Mouse (Mus musculus) regulatory T cell (primary cell): ENCODE results near the gene Parp11.
"Not testable (repeated sequence)": the region's sequence is repeated elsewhere in the genome, so short reads cannot be mapped to it uniquely, and the experiment has no call there.

Experiments used
- in situ Hi-C: fragments of 300-600 bp; cut with MboI, MseI; formaldehyde crosslinking; loops from one replicate; pipeline ENCODE4 v1.15.1; 2025; ENCODE audit warnings: high pct_unique_total_duplicates

Gene Parp11

DNA sequence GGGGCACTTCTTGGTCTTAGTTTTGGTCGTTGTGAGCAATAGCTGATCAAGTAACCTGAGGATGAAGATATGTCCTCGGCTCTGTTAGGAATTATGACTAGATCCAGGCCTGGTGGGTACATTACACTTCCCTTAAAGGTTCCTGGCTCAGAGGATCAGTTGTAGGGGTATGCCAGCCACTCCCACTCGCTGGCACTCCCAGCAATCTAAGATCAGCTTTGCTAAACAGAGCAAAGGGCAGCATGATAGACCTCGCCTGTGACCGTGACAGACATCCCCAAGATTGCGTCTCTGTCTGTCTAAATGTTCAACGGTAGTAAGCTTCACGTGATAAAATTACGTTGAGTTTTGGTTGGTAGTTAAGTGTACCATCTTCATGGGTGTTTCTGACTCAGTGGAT is 47.7 kb downstream of the Parp11 start:
- in situ Hi-C loops = no loop called here

DNA sequence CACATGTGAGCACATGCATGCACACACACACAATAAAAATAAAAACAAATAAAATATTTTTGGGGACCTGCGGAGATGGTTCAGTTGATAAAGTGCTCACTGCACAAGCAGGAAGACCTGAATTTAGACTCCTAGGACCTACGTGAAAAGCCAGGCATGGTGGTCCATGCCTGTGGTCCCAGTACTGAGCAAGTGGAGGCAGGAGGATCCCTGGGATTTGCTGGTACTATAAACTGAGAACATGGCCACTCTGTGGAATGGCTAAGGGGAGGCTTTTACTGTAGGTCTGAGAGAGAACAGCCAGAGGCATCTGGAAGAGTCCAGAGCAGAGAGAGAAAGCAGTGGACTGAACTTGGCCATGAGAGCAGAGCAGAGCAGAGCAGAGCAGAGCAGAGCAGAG is 48.6 kb downstream of the Parp11 start:
- in situ Hi-C loops = no loop called here

DNA sequence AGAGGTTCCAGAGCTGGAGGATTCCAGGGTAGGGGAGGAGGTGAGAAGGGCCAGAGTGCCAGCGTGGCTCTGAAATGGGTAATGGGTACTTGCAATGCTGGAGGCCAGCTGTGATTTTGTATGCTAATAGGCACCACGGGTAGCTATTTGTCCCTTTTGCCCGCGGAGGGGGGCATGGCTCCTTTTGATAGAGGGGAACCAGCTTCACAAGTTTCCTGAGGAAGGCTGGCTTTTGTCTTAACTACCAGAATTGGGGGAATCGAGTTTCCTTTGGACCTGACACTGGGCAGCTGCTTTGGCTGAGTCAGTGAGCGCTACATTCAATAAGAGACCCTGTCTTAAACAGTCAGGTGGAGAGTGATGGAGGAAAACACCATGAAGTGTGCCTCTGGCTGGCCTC is 49.2 kb downstream of the Parp11 start:
- in situ Hi-C loops = no loop called here

DNA sequence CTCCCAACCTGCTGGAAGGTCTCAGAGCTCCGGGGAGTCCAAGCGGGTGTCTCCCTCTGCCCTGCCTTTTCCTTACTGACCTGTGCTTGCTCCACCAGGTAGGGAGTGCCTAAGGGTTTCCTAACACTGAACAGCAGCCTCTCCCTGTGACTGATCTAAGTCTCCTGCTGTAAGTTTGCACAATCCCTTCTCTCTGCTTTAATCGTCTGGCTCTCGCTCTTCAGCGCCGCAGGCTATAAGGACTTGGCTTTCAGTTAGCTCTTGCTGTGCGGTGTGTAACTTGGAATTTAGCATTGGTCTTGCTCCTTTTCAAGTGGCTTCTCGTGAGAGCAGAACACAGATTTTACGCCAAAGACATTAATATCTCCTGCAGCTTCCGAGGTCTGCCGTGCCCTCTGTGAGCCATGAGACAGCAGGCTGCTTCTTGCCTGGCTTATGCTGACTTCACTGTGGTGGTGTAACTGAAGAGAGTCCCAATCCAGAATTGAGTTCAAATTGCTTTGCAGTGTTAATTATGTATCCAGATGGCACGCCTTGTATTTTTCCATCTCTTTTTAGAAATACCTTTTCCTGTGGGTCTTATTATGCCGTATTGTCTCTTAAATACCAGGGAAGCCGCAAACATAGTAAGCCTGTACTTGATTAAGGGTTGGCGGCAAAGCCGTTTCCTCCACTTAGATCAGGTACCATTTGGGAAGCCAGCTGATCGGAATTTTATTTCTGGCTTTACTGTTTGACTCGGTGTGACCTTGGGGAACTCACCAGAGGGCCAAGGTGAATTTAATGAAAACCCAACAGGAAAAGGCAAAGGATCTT is 50.4 kb downstream of the Parp11 start:
- in situ Hi-C loops = no loop called here

DNA sequence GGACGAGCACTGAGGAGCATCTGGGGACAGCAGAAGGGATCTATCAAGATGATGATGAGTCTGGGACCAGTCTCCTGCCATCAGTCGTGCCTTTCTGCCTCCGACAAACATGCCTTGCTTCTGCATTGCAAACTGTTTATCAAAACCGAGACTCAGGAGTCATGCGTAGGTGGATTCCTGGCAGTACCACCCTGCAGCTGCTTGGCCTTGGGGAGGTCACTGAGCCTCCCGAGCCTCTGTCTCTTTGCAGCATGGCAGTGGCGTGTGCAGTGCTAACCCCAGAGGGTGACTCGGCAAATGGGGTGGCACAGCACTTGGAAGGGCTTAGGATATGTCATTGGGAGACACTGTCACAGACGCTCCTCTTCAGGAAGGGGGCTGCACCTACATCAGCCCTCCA is 53.5 kb downstream of the Parp11 start:
- in situ Hi-C loops = no loop called here

DNA sequence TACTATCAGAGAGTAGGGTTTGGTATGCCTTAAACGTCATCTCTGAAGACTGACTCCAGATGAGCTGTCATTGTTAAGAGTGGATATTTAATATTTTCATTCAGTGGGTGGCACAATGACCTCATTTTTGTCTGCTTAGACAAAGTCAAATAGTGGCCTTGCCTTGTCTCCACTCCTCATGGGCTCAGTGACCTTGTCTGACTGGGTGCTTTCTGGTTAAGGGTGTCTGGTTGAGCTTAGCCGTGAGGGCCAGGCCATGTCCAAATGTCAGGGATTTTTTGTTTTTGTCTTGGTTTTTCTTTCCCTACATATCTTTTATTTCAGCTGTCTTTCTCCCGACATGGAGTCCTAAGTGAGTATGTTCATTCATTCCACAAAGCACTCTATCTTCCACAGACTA is 54.2 kb downstream of the Parp11 start:
- in situ Hi-C loops = no loop called here

DNA sequence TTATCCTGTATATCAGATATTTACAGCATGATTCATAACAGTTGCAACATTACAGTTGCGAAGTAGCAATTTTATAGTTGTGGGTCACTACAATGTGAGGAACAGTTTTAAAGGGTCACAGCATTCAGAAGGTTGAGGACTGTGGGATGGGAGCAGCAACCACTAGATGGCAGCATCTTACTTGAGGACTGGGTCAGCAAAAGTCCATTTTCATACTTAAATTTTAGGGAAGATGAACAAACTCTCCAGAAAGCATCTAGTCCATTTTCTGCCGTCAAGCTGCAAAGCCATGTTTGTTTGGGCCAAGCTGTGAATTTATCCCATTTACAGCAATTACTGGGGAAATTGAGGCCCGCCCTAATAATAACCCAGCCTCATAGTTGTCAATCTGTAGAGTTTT is 55.9 kb downstream of the Parp11 start:
- in situ Hi-C loops = no loop called here

DNA sequence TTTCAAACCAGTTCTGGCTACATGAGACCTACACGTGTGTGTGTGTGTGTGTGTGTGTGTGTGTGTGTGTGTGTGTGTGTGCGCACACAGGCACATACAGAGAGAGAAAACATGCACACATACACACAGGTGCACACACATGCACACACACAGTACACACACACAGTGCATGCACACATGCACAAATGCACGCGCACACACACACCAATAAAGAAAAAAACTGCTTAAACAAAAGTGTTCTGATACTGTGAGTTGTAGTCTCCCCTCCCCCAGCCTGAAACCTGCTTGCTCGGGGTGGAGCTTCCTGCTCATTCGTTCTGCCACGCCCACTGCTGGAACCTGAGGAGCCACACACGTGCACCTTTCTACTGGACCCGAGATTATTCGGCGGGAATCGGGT is 67.1 kb downstream of the Parp11 start:
- in situ Hi-C loops = not testable (repeated sequence)

DNA sequence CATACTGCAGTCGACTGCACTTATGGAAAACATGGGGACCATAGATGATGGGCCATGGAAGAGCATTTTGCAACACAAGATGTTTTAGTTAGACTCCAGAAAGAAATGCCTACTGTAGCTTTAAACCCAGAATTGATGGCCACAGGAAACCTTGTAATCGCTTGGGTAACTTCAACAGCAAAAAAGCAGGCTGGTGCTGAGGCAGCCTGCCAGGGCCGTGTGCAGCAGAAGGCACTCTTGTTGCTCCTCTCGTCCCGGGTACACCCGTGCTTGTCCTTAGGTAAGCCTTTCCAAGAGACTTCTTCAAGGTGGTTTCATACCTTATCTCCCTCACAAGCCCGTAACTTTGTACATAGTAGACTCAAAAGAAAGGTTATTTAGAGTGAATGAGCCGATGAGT is 74.5 kb downstream of the Parp11 start:
- in situ Hi-C loops = no loop called here

DNA sequence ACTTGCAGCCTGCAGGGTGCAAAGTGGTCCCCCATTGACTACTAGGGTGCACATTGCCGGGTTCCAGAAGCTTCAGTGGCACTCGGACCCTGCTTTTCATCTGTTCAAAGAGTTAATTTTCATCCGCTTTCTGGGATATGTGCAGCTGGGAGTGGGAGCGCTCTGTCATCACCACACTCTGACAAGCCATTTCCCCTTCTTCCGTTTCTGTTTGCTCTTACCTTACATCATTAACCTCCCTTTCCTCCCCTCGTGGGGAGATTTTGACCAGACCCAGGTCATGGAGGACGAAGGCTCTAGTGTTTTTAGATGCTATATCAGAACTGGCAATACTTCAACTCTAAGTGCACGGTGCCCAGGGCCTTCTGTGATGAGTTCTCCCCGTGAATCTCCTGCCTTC is 75.7 kb downstream of the Parp11 start:
- in situ Hi-C loops = no loop called here

DNA sequence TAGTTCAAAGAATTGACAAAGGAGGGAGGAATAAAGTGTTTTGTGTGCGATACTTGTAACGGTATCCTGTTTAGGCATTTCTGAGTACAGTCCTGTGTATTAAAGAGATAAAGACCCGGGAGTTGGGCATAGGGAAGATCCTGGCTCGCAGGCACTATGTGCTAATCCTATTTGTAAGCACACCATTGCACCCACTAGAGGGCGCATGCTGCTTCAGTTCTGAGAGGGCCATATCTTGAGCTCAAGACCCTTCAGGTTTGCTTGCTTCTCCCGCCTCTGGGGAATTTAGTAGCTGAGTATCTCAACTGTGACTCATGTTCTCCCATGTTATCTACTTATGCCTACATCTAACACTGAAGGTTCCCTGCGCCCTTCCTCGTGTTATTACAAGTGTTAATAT is 77.8 kb downstream of the Parp11 start:
- in situ Hi-C loops = no loop called here

DNA sequence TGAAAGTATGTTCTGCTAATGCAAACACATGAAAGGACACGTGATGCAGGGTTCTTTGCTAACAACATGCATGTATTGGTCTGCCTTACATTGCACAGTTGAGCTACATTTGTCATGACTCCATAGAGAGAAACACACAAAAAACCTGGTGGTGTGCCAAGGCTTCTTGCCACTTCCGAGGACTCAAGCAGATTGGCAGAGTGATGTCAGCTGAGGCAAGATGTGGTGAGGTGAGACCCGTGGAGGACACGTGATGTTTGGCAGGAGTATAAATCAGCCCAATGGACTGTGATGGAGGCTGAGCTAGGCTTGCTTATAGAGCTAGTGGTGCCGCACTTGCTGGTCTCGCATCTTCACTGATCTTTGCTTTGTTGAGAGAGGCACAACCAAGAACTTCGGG is 82.0 kb downstream of the Parp11 start:
- in situ Hi-C loops = no loop called here

DNA sequence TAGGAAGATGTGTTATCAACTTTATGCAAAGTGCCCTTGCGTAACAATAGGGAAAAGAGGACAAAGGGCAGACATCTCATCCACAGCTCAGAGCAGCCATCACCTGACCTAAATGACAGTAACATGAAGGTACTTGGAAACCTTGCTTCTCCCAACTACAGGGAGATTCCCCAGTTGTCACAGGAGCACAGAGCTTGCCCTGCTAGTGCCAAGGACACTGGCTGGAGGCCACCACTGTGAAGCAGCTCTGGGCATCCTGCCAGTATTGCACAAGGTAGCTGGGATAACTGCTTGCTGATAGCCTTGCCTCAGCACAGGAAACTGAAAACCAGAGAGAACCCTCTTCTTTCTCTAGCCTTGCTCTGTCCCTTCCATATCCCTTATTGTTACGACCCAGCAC is 82.8 kb downstream of the Parp11 start:
- in situ Hi-C loops = no loop called here

DNA sequence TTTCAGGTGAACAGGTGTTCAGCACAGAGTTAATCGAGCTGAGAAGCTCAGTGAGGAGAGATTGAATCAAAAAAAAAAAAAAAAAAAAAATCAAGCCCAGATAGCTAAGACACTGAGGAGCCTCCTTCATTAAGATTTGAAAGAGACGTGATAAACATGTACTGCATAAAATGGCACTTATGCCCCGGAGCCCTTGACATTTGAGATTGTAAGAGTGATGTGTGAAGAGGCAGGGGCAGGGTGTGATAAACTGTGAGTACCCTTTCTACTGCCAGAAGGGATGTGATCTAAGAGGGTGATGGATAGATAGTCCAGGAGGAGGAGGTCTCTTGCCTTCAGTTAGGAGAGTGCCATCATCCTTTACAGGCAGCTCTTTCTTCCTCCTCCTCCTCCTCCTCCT is 83.6 kb downstream of the Parp11 start:
- in situ Hi-C loops = no loop called here

DNA sequence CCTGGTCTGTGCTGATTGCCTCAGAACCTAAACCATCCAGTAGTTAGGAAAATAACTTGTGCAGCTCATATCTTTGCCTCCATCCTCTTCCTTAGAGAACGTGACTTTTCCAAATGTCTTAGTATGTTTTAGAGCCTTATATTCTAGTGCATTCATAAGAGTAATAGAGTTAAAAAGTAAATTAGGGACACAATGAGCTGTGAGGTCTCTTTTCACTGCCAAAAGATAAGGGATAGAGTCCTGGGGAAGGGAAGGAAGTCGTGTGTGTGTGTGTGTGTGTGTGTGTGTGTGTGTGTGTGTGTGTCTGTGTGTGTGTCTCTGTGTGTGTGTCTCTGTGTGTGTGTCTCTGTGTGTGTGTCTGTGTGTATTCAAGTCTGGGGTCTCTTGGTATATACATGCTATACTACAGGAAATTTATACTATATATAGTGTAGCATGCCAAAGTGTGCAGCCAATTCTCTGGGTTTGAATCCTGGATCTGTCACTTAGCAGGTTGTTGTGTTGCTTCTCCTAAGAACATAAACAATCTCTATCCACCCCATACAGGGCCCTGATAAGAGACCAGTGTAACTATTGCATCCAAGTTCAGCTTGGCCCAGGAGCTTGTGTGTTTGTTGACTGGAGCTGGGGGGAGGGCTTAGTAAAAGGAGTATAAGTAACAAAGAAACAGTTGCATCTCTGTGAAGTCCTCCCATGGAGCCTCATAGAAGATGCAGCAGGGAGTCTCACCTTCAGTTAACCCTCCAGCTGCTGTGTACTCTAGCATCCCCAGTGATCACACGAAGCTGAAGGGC is 85.0 kb downstream of the Parp11 start:
- in situ Hi-C loops = no loop called here

DNA sequence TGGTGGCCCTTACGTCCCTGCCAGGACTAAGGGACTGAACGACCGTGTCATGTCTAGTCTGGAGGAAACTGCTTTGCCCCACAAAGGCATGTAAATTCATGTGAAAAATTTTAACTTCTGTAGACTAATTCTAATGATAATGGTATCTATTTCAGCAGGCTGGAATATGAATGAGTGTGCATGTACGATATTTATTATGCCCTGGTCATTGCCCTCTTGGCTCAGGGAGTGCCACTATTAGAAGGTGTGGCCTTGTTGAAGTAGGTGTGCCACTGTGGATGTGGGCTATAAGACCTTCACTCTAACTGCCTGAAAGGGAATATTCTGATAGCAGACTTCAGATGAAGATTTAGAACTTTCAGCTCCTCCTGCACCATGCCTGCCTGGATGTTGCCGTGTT is 85.7 kb downstream of the Parp11 start:
- in situ Hi-C loops = no loop called here

DNA sequence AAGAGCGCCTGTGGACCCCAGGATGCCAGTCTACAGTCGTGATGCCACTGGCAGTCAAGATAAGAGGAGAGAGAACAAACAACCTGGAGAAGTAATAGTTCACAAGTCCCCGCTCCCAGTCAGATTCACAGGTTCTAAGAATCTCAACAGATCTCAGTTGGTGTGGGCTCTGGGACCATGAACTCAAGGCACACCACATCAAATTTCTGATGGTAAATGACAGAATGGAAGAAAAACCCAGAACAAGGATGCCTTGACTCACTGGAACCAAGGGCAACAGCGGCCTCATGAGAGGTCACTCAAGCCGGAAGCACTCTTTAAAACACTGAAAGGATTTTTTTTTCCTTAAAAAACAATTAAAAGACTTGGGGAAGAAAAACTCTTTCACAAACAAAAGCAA is 87.1 kb downstream of the Parp11 start:
- in situ Hi-C loops = no loop called here

DNA sequence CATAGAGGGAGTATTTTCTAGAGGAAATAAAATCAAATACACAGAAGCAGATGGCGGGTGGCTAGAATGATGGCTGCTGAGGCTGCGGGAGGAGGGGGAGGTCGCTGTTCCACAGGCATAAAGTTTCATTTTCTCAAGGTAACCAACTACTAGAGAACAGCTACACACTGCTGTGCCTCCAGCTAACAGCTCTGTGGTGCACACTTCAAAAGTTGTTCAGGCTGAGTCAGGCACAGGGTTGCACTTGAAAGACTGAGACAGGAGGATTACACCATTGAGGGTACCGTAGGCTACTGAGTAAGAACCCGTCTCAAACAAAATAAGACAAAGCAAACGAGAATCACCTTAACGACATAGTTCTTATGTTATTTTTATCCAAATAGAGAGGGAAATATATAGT is 90.4 kb downstream of the Parp11 start:
- in situ Hi-C loops = no loop called here

DNA sequence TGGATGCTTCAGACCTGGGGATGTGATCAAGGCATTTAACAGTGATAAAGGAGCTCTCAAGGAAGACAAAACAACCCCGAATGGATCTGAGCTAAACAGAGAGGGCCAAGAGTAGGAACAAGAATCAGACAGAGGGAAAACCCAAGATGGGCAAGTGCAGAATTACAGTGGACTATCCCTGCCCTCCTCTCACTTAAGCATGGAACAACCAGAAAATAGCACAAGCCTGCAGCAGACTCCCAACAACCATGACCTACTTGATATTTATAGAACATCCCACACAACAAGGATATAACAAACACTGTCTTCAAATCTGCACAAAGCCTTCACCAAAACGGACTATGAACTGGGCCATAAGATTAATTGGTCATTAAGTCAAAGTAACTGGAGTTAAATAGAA is 91.5 kb downstream of the Parp11 start:
- in situ Hi-C loops = no loop called here

DNA sequence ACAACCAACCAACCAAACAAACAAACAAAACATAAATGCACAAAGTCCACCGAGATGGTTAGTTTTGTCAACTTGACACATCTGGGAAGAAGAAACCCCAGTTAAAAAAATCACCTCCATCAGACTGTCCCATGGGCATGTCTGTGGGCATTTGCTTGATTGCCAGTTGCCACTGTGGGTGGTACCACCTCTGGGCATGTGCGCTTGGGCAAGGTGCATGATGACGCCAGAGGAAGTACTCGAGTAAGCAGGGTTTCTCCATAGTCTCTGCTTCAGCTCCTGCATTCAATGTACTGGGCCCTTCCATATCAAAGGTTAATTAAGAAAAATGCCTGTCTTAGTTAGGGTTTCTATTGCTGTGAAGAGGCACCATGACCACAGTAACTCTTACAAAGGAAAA is 92.6 kb downstream of the Parp11 start:
- in situ Hi-C loops = no loop called here

DNA sequence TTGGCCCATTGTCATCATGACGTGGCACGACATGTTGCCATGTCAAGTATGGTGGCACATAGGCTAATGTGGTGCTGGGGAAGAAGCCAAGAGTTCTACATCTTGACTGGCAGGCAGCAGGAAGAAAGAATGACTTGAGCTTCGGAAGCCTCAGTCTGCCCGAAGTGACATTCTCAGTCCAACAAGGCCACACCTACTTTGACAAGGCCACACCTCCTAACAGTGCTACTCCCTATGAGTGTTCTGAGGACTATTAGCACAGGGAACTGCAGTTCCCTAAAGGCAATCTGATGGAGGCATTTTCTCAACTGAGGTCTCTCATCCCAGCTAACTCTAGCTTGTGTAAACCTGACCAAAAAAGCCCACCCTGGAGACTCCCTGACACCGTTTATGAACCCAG is 93.0 kb downstream of the Parp11 start:
- in situ Hi-C loops = no loop called here

DNA sequence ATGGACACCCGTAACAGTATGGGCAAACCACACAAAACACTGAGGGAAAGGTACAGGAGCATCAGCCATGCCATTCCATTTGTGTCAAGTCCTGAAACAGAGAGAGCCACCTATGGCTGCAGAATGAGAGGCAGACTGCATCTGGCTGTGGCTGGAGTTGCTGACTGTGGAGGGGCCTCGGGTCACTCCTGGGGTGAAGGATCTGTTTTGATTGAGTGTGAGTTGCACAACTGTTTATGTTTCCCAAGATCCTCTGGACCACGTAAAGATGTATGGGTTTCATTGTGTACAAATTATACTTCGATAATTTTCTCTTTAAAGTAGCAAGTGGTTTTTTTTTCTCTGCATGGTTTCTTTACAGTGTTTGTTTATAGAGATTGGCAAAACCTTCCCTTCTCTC is 93.9 kb downstream of the Parp11 start:
- in situ Hi-C loops = no loop called here

DNA sequence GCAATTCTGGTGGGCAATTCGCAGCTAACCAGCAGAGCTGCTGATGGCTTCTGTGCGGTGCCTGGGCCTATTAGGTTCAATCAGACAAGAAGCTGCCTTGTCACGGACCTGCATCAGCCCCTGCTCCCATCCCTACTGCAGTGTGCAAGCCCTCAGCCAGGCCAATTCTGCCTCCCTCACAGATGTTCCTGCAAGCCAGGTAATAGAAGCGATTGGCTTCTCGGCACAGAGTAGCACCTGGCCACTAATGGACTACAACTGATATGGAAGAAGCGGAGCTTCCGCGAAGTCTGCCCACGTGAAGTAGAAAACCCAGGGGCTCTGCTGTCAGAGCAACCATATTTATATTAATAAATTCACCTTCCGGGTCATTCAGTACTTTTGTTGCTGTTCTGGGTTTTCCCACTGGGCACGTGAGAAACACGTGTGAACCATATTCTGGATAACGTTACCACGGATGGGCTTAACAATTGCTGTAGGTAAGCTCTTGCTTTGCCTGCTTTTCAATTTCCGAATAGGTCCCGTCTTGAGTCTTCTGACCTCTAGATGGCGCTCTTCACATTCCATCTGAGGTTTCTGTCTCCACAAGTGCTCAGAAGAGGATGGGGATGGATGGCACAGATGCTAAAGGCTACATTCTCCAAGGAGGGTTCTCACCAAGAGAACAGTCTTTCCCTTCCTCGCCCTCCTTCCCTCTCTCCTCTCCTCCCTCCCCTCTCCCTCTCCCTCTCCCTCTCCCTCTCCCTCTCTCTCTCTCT is 95.2 kb downstream of the Parp11 start:
- in situ Hi-C loops = no loop called here
